Mouse (Mus musculus) CD4-positive, CD25-positive, alpha-beta regulatory T cell, adult 2 months (primary cell): ENCODE data around the gene Naxe.

Experiments used
- DNase-seq: peaks from one replicate; pipeline ENCODE4 v3.0.0-alpha.2; 2012; ENCODE audit warnings: low read depth, low spot score

Naxe gene

DNA sequence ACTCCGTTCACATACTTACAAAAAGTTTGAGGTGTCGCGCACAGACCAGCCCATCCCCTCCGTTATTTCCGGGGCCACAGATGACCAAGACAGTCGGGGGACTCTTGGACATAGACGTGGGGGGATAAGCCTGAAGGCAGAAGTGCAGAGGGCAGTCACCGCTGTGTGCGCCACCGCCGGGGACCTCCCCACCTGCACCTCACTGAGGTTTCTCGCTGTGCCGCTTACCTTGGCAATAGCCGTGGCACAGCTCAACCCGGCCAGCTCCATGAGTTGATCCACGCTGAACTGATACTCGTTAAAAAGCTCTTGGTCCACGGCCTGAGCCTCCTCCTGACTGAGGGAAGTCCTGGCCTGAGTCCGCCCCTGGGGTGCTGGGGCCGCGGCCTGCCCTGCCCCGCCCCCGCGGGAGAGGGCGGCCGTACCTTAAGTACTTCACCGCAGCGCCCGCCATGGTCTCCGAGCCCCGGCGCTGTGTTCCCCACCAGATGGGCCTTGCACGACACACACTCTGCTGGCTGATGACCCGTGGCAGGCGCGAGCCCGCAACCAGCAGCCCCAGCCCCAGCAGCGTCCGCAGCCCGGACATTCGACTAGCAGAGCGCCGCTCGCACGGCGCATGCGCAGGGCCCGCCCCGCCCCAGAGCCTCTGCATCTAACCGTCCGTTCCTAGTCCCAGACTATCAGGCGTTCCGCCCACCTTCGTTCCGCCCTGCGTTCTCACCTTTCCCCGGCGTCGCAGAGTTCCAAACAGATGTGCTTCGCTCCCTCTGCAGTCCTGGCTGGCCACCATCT, at the start of gene Naxe:
Gene Naxe (minus strand): TSS at position 594 of the 795 bp plus-strand sequence.
- DNase-seq = peak; percentile 92

DNA sequence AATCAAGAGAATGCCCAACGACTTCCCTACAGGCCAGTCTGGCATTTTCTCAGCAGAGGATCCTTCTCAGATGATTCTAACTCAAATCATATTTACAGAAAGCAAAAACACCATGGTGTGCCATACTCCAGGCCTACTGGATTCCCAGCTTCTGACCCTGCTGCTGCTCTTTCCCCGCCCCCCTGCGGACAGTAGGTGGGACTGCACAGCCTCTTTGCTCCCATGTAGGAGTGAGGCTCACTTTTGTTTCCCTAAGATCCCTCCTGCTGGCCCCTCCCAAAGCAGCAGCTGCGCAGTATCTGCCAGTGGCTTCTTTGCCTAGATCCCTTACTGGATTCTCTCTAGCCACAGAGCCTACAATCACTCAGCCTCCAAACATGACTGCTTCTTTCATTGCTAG, 47.8 kb upstream of the Naxe start:
- no peak for DNase-seq

DNA sequence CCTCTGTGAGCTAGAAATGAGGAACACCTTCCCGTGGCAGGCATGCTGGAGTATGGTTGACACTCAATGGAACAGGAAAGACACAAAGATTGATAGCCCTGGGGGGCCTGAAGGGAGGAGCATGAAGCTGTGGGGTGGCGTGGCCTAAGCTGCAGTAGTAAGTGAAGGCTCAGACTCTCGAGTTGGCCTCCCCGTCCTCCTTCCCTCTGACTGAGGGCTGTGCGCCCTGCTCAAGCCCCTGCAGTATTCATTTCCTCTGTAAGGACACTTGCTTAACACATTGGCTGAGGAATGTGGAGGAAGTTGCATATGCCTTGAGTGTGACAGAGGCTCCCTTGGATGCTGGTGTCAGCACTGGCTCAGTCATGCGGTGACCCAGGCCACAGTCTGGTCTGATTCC, 44.3 kb upstream of the Naxe start:
- no peak for DNase-seq

DNA sequence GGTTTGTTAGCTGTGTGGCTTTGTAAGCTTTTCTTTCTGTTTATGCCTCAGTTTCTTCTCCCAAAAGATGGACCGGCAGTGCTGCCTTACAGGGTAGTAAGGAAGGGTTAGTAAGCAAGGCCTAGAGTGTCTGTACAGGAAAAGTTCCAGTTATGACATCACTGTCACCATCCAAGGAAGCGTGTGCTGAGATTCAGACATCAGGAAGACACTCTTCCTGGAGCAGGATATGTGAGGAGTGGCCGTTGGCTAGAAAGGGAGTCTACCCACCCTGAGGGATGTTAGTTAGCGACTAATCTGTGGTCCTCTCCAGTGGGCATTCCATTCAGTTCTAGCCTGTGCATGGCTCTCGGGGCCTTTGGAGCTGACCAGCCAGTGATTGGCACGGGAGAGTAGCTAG, 43.9 kb upstream of the Naxe start:
- DNase-seq = no peak

DNA sequence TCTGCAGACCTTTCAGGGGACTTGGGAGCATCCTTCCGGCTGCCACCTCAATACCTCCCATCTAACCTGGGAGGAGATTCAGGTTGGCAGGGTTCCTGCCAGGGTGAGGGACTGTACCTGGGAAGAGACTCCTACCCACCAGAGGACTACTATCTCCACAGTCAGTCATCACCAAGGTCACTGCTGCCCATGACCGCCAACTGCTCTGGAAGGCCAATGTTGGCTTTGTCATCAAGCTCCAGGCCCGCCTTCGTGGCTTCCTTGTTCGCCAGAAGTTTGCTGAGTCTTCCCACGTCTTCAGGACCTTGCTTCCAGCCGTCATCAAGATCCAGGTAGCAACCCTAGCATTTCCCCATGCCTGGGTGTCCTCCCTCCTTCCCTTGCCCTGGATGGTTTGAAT, 43.4 kb upstream of the Naxe start:
- no peak for DNase-seq

DNA sequence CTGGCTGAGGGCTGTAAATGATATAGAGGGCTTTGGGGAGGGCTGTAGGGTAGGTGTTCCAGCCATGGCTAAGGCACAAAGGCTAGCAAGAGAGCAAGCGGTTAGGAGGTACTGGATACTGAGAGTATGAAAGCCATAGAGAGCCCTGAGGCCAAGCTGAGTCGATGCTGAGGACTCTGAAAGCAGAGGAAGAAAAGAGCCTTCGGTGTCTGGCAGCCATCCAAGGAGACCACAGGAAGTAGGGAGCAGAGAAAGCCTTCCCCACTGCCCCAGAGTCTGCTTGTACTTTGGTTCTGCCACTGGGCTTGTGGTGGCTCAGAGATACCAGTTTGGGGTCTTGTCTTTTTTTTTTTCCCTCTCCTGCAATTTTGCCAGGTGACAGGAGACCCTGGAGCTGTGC, 42.0 kb upstream of the Naxe start:
- no peak for DNase-seq

DNA sequence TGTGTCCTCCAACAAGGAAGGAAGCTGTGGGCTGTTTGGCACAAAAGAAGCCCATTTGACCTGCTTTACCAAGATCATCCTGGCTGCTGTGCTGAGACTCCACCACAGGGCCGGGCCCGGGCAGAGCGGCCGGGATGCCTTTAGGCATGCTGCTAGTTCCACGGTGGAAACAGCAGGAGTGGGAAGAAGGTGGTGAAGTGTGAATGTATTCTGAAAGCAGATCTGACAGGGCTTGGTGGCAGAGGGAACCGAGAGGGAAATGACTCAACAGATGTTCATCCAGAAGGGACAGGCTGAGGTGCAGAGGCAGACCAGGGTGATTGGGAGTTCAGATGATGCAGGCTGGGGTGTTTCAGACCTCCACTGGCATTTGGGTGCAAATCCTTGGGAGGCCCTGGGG, 39.4 kb upstream of the Naxe start:
- DNase-seq = no peak

DNA sequence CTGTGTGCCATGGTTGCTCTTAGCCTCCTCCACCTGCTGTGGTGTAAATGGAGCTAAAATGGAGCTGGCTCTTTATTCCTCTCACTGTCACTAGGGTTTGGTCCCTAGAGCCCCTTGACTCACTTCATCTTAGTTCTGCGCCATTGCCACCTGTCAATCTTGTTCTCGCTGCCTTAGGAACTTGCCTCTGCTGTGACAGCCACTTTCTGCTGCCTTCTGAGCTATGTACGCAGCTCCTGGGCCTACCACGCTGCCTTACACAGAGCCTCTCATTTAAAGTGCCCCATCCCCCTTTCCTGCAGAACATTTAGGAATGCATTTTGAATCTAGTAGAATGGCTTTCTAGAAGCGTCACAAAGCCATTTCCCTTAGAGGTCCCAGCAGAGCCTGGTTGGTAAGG, 35.8 kb upstream of the Naxe start:
- no peak for DNase-seq

DNA sequence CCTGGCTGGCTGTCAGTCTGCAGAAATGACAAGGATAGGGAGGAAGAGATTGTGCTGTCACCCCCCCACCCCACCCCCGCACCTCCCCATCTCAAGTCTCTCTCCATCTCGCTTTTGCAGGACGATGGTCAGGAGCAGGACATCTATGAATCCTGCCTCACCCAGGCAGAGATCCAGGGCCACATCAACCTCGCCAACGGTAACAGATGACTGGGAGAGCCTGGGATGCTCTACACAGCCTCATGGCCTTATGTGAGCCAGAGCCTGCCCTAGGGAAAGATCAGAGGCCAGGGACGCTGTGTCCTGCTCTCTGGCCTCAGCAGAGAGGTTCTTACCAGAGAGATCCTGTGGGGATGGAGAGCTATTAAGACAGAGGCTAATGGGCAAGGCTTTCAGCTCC, 32.3 kb upstream of the Naxe start:
- DNase-seq = no peak

DNA sequence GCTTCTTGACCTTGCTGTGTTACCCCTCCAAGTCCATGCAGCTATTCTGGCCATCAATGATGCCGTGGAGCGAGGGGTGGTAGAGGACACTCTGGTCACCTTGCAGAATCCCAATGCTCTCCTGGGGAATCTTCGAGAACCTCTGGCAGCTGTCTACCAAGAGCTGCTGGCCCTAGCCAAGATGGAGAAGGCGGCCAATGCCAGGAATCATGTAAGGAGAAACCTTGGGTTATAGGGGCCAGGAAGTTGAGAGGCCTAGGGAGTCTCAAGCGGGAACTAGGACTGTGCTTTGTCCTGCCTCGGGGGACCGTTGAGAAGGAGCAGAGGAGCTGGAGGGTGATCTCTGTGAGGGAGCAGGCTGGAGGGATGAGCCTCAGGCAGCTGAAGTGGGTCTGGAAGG, 31.8 kb upstream of the Naxe start:
- no peak for DNase-seq

DNA sequence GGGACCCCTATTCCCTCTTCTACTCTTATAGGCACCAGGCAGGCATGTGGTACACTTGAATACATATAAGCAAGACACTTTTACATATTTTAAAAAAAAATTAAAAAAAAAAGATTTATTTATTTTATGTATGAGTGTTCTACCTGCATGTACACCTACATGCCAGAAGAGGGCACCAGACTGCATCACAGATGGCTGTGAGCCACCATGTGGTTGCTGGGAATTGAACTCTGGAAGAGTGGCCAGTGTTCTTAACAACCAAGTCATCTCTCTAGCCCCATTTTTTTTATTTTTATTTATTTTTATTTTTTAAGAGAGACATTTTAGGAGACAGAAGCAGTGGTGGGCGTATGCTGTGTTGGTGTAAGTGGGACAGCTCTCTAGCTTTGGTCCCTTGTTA, 29.4 kb upstream of the Naxe start:
- peak; percentile 70 for DNase-seq

DNA sequence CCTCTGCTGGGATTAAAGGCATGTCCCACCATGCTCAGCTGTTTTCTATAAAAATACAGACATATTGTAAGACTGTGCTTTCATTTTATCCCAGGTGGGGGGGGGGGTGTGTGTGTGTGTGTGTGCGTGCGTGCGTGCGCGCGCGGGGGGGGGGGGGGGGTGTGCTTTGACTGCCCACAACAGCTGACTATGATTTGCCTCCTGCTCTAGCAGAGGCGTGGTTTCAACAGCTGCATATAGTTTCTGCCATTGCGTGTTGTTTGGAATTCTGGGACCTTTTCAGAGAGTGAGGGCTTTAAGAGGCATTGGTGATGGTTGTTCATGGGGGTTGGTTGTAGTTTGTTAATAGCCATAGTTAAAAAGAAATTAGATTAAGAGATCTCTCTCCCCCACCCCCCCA, 27.2 kb upstream of the Naxe start:
- no peak for DNase-seq

DNA sequence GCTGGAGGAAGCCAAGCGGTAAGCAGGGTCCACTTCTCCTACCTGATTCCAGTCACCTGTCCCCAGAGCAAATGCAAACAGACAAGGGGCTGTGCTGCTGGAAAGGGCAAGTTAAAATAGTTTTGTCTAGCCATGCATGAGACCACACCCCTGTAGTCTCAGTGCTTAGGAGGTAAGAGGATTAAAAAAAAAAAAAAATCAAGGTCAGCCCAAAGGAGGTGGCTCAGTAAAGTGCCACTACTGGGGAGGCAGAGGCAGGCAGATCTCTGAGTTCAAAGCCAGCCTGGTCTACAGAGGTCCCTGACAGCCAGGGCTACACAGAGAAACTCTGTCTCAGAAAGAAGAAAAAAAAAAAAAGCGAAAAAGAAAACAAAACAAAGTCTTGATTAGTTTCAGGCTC, 25.7 kb upstream of the Naxe start:
- DNase-seq = no peak

DNA sequence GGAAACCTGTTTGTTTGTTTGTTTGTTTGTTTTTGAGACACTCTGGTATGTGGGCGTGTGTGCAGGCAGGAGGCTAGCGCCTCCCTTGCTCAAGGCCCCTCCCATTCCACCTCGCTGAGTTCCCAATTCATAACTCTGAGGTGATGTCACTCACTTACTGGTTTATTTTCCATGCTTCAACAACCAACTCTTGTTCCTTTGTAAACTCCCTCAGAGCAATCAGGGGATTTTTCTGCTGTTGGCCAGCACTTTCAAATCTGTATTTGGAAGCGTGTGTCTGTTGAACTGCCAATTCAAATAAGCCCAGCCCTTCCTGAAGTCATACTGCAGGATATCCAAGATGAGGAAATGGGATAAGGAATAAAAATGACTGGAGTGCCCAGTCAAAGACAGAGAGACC, 24.4 kb upstream of the Naxe start:
- peak; percentile 38 for DNase-seq

DNA sequence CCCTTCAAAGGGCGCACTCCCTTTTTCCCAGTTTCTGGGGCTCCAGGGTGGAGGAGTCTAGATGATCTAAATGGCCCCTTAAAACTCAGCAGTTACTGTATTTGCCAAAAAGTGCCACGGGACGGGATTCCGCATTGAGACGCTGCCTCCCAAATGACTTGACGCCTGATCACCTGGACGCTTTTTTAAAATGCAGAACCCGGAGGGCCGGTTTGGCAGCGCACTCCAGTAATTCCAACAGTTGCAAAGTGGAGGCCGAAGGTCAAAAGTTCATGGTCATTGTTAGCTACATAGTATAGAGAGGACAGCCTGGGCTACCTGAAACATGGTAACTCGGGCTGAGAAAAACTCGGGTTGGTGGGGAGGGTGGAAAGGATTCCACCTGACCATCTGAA, 23.9 kb upstream of the Naxe start:
- DNase-seq = no peak

DNA sequence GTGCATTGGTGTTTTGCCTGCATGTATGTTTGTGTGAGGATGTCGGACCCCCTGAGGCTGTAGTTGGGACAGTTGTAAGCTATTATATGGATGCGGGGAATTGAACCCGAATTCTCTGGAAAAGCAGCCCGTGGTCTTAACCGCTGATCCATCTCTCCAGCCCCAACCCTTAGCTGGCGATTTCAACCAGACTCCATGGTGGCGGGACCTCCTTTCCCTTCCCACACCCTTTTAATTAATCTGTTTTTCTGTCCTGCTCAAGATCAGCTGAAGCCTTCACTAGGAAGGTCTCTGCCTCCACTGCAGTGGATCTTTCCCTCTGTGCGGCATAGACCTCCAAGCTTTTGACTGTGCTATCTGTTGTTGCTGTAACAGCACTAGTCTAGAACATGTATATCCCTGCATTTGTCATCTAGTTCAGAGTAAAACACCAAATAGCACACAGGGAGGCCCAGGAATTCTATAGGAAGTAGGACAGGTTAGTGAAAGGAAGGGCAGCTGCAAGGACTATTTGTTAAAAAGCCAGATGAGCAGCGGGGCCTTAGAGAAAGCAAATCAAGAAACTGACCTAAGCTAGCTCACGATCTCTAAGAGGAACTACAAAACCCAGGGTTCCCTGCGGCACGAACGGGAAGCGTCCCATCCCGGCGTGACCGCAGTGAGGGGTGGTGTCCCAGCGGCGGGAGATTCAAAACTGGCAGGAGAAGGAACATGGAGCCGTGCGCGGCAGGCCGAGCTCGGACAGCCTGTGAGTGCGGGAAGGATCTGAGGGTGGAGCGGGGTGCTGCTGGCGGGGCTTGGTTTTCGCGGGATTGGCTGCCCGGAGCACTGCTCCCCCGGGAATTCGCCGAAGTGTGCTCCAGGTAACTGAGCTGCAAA, 23.3 kb upstream of the Naxe start, which contains the start of gene Iqgap3:
Gene Iqgap3 (plus strand): TSS at position 627 of the 879 bp plus-strand sequence.
- peak; percentile 83 for DNase-seq

DNA sequence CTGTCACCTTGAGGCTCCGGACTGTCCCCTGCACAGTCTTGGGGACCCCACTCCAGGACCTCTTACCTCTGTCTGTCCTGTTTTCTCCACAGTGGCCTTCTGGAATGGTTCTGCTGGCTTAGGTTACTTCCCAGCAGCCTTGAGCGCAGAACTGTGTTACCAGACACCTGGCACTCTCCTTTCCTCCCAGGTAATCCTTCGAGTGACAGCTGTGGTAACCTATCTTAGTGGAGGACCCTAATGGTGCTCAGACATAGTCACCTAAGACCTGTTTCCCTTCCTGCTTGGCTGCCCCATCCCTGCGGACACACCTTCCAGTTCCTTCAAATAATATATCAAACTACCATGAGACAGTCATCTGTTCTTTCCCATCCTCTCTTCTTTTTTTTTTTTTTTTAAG, 19.9 kb upstream of the Naxe start, which contains the start of gene Ttc24:
Gene Ttc24 (minus strand): TSS at position 101 of the 400 bp plus-strand sequence.
- no peak for DNase-seq

DNA sequence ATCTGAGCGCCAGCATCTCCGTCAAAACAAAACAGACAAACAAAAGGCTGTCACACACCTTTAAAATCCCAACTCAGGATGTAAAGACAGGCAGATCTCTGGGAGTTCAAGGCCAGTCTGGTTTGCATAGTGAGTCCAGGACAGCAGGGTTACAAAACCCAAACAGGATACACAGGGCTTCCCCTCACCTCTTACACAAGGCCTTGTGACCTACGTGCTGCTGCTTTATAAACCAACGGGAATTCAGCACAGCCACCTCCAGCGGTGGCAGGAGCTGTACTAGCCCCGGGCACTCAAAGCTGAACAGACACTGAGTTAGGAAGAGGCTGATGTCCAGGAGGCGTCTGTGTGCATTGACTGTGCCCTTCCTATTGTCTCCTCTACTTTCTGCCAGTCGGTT, 19.1 kb upstream of the Naxe start:
- no peak for DNase-seq

DNA sequence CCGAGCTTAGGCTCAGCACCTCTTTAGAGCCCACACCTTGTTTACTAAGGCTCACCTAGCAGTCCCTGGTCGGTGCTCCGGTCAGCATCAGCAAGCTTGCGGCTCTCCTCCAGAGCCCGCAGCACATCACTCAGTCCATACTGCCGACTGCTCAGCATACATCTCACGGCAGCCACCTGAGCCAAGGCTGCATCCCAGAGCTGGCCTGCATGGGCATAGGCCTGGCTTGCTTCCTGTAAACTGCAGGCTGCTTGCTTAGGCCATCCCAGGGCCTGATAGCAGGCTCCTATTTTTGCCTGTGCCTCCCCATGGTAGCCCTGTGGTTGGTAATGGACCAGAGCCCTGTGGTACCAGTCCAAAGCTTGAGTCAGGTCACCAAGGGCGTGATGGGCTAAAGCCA, 16.5 kb upstream of the Naxe start:
- no peak for DNase-seq

DNA sequence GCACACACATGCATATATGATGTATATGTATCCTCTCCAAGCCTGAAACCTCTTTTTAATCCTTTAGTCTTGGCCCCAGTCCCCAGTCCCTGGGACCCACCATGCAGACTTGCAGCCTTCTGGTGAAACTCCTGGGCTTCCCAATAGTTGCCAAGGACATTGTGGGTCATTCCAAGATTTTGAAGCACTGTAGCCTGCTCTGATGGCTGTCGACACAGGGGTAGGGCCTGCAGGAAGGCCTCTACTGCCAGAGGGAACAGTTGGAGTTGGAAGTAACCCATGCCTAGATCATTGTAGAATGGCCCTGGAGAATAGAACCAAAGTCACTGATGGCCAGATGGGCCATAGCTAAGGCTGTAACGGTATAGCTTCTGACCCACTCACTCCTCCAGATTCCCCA, 16.1 kb upstream of the Naxe start:
- no peak for DNase-seq

DNA sequence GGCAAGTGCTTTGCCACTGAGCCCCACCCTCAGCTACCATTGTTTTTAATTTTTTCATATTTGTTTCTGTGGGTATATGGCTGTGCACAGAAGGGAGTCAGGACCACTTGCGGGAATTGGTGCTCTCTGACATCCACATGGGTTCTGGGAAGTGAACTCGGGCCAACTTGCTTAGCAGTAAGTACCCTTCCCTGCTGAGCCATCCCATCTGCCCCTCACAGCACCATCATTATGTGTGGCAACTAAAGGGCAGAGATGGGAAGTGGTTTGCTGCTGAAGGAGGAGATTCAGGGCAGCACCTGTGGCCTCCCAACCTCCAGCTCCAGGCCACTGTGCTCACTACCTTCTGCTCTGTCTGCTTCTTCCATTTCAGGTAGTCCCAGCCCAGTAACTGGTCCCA, 15.3 kb upstream of the Naxe start:
- DNase-seq = no peak

DNA sequence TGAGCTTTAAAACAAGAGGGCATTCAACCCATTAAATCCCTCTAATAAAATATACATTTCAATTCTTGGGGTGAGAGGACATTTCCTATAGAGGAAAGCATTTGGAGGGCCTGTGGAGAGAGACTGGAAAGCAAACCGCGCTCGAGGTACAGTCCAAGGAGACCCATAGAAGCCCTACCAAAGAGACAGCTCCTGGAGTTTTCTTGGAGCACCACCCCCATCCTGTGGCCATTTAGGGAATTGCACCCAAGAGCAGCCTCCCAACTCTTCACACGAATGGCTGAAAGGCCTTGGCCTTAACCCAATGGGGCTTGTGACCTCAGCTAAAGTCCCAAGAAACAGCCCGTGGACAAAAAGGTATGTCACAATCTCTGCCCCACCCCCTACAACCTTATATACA, 13.5 kb upstream of the Naxe start:
- peak; percentile 87 for DNase-seq

DNA sequence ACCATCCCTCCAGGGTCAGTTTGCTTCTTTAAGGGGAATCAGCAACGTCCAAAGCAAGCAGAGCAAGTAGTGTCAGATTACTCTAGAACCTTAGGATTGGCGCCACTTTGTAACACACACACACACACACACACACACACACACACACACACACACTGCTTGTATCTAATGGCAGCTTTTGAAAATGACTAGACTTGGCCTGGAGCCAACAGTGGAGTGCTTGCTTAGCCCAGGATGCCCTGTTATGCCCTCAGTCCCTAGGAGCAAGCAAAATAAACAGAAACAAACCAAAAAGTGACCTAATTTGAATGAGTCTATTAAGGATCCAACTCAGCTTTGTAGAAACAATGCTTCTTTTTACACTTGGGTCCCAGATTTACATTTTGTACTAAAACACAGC, 10.1 kb upstream of the Naxe start:
- DNase-seq = no peak
